Mouse (Mus musculus) brain, embryonic 14.5 days (tissue): ENCODE measurements around the gene Il3. TPM values are rescaled to one million over a fixed set of nuclear protein-coding genes. Genes with fewer than 3 reads are reported as not detected.
A peak's percentile ranks its signal among the peaks of the same experiment; 100 is the strongest.
"Not testable (repeated sequence)": the region's sequence is repeated elsewhere in the genome, so short reads cannot be mapped to it uniquely, and the experiment has no call there.

ENCODE experiments used
- DNase-seq: peaks from one replicate; pipeline ENCODE4 v3.0.0-alpha.2; 2011; ENCODE audit warnings: low read depth
- CTCF ChIP-seq: fragments of 200-500 bp; IDR thresholded peaks from 2 replicates; pipeline ENCODE4 v1.5.1; 2012; ENCODE audit warnings: inconsistent platforms, mild to moderate bottlenecking, moderate library complexity, borderline replicate concordance; ENCODE audit not compliant: insufficient read depth, insufficient read length; ENCODE audit errors: extremely low read depth
- POLR2A ChIP-seq: fragments of 200-500 bp; IDR thresholded peaks from 2 replicates; pipeline ENCODE4 v1.6.1; 2012; ENCODE audit warnings: mild to moderate bottlenecking, inconsistent platforms, borderline replicate concordance; ENCODE audit not compliant: poor library complexity, insufficient read depth, insufficient read length, severe bottlenecking; ENCODE audit errors: extremely low read depth
- polyA plus RNA-seq: library from polyadenylated mRNA; depleted of rRNA; stranded (reverse); fragments of >200 nt; gene quantifications from 2 replicates; pipeline ENCODE4 v1.2.3, GENCODE M21; 2012

Gene Il3
- polyA plus RNA-seq, 1 experiment: not detected

DNA sequence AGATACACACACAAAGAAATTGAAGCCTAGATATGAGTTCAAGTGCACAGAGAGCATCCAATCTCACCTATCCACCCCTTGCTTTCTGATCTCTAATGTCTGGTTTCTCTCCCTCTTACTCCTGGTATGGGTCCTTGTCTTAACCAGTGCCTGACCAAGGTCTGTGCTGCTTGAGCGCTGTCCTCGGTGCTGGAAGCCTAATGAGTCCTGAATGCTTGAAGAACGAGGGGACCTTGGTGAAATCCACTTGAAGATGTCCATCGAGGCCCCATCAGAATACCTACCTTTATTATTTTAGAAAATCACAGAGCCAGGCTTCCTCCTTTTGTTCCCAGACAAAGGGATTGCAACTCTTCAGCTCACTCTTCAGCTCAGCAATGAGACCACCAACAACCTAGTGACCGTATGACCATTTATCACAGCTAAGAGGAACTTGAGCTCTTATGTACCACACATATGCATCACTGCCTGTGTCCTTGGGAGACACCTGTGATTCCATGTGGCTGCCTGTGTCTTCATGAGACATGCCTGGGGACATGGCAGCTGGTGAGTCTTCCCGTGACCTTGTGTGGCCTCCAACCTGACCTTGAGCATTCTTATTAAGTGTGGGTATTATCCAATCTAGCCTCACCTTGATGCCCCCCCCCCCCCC is 36.1 kb upstream of the Il3 start:
- TF ChIP-seq POLR2A (no peak), CTCF (no peak)
- peak; percentile 58 for DNase-seq

DNA sequence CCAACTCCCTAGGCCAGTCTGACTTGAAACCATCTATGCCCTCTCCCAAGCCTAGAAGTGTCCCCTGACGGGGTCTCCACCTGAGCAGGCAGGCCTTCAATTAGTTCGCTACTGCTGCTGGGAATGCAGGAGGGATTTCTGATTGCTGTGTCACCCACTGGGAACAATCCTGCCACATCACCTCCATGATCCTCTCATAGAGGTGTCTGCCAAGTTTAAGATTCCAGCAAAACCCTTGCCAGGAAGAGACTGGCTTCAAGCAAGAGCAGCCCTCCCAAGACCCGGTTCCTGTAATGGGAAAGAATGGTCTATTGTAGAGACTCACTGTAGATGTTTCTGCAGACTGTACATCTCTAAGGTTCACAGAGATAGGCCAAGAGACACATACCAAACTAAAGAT is 35.5 kb upstream of the Il3 start:
- no peak for DNase-seq
- no peak for TF ChIP-seq POLR2A
- TF ChIP-seq CTCF: no peak

DNA sequence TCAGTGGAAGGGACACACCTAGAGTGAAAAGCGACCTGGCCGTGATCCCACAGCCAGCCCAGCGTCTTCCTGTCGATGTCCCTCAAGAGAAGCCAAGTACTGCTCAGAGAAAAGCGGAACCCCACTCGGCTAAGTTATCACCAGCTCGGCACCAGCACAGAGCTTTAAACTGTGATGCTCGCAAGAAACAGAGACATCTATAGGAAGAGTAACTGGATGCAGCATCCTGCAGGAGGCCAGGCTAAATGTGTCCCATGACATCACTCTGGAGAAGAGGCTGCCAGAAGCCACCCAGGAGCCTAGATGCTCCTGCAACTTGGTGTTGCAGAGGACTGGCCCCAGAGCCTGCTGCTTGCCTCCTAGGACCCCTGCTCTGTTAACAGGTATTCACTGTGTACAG is 34.9 kb upstream of the Il3 start:
- TF ChIP-seq POLR2A (no peak), CTCF (no peak)
- DNase-seq: no peak

DNA sequence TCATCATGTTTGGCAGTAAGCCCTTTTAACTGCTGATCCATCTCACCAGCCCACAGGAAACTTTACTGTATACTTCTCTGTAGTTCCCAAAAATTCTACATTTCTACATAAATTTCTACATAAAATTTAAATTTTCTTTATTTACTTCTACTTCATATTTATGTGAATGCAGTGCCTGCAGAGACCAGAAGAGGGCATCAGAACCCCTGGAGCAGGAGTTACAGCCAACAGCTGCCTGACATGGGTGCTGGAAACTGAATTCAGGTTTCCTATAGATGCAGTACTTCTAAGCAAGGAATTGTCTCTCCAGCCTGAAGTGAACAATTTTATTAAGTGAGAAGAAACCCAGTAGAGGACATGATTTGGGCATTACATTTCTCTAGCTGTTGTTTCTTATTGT is 31.7 kb upstream of the Il3 start:
- TF ChIP-seq CTCF: no peak; the same call in 1 of the 2 replicates
- TF ChIP-seq POLR2A: no peak
- DNase-seq: no peak

DNA sequence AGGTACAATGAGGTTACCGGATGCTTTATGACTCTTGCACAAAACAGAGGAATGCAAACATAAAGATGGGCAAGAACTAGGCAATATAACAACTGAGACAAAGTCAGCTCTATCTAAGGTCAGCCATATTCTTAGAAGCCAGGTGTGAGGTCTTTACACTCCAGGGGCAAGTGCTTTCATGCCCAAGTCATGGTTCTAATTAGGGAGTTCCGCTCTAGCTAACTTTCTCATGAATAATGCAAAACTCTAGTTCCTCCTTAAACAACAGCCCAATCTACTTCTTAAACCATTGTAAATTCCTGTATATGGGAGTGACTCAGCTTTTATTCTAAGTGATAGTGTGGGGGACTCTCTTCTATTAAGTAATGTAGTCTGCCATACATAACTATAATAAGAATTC is 30.4 kb upstream of the Il3 start:
- not testable (repeated sequence) for DNase-seq

DNA sequence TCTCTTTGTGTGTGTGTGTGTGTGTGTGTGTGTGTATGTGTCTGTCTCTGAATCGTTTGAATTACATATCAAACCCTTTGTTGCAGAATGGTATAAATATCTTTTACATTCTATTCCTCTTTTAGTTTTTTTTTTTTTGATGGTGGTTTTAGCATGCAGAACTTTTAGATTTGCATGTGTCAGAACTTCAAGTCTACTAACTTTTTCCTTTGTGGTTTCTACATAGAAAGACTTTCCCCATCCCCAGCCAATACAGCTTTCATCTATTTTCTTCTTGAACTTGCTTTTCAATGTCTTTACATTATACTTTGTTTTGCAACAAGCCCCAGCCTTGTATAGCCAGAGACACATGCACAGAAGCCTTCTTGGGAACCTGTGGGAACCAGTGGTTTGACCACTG is 29.7 kb upstream of the Il3 start:
- no peak for DNase-seq
- TF ChIP-seq CTCF: no peak
- no peak for TF ChIP-seq POLR2A

DNA sequence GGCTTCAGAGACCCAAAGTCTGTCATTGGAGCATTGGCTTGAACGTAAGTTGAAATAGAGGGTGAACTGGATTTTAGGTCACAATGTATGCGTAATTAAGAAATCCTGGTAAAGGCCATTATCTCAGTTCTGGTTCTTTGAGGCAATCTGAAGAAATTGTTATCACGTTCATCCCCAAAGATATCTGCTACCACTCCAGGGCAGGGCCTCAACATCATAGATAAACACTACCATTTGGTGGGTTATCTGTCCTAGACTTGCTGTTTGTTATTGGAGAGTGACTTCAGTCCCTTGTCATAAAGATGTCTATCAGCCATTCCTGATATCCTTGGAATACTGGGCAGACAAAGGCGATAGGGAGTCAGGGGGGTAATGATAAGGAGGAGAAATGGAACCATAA is 28.9 kb upstream of the Il3 start:
- DNase-seq: no peak
- no peak for TF ChIP-seq POLR2A
- no peak for TF ChIP-seq CTCF

DNA sequence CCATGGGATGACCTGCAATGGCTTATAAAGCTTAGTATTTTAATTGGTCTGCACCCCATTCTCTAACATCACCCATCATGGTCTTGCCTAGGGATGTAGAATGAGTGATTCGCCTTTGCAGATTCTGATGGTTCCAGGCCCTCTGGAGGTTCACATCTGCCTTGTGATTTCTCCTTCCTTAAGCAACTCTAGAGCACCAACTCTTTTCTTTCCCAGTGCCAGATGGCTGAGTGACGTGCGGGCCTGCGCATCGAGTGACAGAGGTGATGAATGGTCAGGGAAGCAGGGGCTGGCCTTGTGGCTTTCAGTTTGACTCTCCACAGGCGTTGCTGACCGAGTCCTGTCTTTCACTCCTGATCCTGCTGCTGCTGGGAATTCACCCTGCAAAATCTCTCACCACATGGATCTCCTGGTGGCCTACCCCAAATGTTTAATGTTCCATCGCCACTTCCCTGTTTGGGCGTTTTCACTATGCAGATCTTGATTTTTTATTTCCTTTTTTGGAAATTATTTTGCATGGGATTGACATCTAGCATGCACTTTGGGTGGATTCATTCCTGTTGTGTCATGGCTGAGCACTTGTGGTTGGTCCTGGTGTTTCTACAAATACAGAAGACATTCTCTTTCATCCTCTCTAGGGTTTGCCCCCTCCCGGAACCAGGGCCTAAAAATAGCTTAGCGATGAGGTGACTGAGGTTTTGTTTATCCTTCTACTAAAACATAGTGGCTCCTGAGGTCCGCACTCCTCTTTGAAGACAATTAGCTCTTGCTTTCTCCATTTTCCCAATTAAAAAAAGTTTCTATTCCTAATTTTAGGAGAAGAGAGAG is 27.1 kb upstream of the Il3 start:
- TF ChIP-seq POLR2A (no peak), CTCF (no peak)
- DNase-seq: no peak

DNA sequence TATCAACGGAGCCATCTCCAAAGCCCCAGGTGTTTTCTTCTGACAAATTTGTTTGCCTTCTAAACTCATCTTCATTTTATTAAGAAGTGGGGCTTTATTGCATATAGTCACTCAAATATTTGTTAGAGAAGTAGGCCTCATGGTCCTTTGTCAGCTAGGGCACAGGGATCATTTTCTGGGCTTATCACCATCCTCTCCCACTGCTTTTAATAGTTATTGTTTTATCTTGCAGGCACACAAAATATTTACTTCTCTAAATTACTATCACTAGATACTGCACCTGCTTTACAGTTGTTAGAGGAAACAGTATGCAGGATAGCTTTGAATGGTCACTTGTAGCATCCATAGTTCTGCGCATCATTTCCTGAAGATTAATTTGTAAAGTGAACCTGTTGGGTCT is 25.1 kb upstream of the Il3 start:
- TF ChIP-seq CTCF (no peak), POLR2A (no peak)
- no peak for DNase-seq

DNA sequence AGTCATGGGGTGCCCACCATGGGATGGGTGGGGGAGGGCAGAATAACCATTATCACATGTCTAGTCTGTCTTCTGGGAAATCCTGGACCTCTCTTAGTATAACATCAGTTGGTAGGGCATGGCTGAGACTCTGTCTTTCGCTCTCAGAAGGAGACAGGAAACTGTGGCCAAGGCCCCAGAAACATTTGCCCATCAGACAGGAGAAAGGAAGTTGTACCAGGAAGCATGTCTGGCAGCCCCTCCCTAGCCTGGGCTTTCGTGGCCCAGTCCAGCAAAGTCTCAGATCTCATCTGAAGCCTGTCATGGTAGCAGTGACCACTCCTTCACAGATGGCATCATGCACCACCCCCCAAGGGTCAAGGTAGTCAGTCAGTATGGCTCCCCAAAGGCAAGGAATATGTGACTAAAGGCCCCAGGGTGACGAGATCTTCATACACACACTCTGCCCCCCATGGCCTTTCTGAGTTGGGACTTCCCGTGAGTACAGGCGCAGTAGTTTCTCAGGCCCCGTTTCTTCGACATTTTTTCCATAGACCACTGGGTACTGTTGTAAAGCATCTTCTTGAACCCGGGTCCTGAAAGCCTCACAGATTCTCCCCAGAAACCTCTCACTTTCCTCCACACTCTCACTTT is 20.9 kb upstream of the Il3 start:
- TF ChIP-seq POLR2A (no peak), CTCF (no peak)

DNA sequence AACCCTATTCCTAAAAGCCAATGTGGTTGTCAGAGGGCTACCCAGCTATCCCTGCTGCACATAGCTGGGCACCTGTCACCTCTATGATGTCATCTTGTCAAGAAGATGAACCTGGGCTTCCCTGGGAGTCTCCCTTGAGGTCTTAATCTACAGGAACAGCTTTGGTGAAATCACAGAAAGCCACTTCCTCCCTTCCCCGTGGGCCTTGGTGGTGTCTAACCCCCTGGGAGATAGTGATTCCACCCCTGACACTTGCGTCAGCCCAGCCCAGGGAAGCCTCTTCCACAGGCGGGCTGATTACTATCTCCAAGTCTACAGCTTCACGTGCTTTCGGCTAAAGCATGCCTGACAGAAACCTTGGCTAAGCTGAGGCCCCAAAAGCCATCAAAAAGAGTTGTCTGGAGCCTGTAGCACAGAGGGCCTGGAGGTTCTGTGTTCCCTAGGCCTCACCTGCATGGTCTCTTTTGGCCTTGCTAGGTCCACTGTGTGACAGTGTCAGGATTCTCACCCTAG is 4.4 kb upstream of the Il3 start:
- no peak for DNase-seq
- TF ChIP-seq CTCF (no peak), POLR2A (no peak)

More for the DNA sequence above, 20.9 kb upstream of the Il3 start:
- DNase-seq: no peak
